Mouse (Mus musculus) ES-CJ7 (cell line): Measurements from ENCODE around the gene Msl2.
A peak's percentile ranks its signal among the peaks of the same experiment; 100 is the strongest.

Experiments used
- DNase-seq: peaks from one replicate; pipeline ENCODE4 v3.0.0; 2011; ENCODE audit warnings: low read depth, low spot score

The Msl2 gene

DNA sequence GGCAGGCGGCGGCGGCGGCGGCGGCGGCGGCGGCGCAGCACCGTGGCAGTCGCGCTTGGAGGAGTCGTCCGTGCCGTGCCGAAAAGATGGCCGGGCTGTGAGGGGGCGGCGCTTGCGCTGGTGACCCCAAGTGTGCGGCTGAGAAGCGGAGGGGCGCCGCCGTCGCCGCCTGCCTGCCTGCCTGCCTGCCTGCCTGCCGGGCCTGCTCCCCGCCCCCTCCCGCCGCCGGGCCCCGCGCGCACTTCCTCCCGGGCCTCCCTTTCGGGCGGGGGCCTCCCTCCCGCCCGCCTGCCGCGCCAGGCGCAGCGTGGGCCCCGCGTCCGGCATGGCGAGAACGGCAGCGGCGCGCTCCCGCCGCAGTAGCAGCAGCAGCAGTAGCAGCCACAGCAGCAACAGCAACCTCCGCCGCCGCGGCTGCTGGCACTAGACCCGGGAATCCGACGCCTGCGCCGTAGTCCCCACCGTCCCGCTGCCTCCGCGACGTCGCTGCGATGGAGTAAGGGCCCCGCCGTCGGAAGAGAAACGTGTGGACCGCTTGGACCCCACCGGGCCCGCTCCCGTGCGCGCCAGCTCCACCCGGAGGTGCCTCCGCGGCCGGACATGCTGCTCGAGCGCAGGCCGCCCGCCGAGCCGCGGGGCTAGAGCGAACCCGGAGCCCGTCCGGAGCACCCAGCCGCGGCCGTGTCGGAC is 576 bp downstream of the Msl2 start:
- DNase-seq = peak; percentile 55

DNA sequence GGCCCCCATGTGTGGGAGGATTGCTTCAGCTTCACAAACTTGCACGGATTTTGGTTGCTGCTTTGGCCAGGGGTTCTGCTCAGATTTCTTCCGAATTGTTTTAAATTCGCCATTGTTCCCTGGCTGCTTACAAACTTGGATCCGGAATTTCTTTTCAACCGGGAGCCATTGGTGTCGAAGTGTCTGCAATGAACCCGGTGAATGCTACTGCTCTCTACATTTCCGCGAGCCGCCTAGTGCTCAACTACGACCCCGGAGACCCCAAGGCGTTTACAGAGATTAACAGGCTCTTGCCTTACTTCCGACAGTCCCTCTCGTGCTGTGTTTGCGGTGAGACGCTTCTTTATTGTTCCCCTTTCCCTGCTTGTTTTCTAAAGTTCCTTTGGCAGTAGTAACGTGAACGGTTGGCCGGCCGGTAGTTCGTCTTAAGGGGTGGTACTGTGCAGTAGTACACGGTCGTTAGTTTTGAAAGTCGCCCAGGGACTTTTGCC is 1.2 kb downstream of the Msl2 start:
- peak; percentile 33 for DNase-seq

DNA sequence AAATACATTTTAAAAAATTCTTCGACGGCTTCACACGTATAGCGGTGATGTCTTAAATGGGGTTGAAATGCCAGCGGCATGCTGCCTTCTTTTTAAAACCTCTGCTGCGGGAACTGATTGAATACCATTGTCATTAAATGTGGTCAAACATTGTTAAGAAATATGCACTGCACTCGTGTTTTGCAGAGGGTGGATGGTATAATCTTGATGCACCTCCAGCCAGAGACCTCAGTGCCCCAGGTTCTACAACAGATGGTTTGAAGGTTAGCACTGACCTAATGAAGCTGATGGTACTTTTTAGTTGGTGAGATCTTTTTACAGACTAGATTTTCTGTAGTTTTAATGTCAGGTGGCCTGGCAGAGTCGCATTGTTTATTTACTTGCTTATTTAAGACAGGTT is 1.8 kb downstream of the Msl2 start:
- DNase-seq = no peak

DNA sequence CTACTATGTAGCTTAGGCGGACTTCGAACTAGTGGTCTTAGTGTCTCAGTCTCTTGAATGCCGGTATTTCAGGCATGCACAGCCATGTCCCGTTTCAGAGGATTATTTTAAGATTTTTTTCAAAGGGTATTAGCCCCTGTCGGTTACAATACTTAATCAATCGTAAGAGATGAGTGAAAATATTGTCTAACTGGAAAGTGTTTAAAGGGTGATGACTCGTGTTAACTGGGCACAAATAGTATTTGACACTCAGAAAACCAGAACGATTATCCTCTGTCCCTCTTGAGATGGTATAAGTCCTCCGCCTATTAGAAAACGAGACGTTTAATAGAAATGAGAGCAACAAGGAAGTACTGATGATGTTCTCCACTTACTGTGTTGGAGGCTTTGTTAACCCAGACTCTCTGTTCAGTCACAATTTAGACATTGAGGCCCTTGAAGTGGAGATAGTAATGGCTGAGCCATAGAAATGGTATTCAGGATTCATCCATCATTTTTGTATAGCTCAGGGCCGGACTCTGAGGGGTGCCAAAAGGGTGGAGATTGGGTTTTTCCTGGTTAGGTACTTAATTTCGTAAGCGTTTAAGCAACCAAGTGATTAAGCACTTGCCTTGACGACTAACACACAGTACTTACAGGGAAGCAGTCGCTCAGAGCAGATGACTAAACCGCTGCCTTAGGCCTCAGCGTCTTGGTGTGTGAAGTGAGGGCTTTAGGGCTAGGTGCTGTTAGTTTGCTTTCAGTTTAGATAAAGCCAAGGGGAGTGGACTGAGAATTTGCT is 2.4 kb downstream of the Msl2 start:
- peak; percentile 21 for DNase-seq

DNA sequence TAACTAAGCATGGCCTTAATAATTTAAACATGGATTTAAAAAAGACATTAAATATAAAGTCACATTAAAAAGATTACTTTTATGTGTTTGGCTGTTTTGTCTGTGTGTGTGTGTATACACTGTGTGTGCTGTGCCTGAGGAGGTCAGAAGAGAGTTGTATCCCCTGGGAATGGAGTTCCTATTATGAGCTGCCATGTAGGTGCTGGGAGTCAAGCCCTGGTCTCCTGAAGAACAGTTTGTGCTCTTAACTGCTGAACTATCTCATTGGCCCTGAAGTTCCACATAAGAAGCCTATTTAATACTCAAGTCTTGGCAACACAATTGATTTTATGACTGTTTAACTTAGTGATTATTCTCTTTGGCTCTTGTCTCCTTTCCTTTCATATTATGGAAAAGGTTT is 3.6 kb downstream of the Msl2 start:
- no peak for DNase-seq

DNA sequence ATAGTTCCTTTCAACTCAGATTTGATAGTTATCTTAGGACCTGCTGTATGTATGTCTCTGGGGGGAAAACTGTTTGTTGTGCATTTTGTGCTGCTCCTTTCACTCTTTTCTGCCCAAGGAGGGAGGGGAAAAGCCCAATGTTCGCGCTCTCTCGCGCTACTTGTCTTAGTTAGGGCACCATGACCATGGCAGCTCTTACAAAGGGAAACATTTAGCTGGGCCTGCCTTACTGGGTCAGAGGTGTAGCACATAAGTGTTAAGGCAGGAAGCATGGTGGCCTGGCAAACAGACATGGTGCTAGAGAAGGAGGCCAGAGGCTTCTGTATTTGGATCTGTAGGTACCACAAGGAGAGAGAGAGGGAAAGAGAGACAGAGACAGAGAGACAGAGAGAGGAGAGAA is 4.7 kb downstream of the Msl2 start:
- peak; percentile 12 for DNase-seq

DNA sequence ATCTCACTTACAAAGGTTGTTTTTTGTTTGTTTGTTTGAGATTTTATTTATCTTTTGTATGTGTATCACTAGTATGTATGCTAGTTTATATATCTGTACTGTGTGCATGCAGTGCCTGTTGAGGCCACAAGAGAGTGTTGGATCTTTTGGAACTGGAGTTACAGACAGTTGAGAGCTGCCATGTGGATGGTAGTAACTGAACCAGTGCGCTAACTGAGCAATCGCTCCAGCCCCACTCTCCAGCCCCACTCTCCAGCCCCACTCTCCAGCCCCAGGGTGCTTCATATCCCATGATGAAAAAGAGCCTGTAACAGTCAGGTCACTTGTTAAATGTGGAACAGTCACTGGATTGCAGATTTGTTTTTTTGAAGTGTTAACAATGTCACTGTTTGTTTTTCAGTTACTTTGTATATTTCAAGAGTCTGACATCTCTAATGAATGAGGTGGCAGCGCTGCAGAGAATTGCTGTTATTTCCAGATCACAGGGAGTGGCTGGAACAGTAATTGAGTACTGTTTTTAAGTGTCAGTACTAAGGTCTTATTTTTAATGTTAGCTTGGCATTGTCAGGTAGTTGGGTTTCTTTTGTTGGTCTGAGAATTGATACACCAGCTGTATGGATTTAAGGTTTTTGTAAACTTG is 6.3 kb downstream of the Msl2 start:
- DNase-seq = peak; percentile 29

DNA sequence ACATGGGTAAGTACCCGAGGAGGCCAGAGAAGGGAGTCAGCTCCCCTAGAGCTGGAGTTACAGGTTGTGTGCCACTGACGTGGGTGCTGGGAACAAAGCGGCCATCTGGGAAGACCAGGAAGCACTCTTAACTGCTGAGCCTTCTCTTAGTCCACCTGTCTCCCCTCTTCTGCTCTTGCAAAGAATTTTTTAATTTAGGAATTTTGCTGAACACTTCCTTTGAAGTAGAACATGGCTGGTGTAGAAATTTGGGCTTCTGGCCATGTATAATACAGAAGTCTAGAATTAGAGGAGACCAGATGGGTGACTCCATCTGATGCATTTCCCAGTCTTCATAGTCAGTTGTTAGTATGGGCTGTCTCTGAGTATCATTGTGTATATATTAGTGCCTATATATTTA is 9.8 kb downstream of the Msl2 start:
- no peak for DNase-seq

DNA sequence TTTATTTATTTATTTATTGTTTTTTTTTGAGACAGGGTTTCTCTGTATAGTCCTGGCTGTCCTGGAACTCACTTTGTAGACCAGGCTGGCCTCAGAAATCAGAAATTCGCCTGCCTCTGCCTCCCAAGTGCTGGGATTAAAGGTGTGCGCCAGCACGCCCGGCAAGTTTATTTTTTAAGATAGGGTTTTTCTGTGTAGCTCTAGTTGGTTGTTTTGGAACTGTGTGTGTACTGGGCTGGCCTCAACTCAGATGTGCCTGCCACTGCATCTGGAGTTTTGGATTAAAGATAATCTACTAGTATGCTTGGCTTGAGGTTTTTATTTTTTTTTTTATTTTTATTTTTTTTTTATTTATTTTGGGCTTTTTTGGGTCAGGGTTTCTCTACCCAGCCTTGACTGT is 21.5 kb downstream of the Msl2 start:
- DNase-seq = no peak

DNA sequence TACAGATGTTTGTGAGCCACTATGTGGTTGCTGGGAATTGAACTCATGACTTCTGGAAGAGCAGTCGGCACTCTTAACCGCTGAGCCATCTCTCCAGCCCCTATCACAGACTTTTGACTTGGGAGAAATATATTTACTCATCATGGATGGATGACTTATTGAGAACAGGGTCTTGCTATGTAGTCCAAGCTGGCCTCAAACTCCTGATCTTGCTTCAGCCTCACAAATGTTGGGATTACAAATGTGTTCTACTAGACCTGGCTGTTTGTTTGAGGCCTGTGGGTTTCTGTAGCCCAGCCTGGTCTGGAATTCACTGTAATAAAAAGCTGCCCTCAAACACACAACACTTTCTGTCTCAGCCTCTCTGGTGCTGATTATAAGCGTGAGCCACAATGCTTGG is 22.6 kb downstream of the Msl2 start:
- DNase-seq = no peak

DNA sequence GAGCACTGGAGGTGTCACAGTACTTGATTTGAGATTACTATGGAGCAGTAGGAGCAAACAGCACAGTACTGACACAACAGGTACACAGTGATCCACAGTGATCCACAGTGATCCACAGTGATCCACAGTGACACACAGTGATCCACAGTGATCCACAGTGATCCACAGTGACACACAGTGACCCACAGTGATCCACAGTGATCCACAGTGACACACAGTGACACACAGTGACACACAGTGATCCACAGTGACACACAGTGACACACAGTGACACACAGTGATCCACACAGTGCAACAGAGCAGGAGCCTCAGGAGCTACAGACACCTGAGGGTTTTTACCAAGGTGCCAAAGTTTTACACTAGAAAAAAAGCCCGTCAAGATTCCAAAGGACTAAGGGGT is 23.6 kb downstream of the Msl2 start:
- DNase-seq = peak; percentile 18

DNA sequence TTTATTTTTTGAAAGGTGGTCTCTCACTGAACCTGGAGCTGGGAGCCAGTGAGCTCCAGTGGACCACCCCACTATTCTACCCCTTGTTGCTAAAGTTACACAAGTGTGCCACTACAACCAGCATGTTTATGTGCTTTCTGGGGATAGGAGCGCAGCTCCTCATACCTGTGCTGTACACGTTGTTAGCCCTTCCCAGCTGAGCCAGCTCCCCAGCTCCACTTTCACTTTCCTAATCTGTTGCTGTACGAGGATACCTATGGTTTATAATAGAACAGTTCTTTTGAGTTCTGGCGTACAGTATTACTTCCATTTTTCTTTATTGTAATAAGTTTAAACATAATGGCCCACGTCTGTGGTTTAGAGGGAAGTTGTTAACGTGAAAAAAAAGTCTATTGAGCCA is 25.5 kb downstream of the Msl2 start:
- no peak for DNase-seq

DNA sequence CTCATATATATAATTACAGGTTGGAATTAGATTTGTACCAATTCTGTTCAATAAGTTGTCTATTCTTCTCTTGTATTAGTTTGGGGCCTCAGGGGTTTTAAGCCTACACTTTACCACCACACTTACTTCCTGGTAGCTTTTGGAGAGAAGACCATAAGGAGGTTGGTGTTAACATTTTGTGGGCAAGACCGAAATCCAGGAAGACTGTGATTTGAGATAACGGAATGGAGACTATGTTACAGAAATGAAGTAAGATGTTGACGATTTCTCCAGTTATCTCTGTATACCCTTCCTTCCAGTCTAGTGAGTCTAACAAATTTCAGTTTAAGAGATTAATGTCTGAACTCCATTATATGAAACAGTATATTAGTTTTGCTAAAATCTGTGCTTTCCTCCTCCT is 26.3 kb downstream of the Msl2 start:
- no peak for DNase-seq

DNA sequence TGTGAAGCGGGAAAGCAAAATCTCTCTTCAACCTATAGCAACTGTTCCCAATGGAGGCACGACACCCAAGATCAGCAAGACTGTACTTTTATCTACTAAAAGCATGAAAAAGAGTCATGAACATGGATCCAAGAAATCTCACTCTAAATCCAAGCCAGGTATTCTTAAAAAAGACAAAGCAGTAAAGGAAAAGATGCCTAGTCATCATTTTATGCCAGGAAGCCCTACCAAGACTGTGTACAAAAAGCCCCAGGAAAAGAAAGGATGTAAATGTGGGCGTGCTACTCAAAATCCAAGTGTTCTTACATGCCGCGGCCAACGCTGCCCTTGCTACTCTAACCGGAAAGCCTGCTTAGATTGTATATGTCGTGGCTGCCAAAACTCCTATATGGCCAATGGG is 27.6 kb downstream of the Msl2 start:
- no peak for DNase-seq

DNA sequence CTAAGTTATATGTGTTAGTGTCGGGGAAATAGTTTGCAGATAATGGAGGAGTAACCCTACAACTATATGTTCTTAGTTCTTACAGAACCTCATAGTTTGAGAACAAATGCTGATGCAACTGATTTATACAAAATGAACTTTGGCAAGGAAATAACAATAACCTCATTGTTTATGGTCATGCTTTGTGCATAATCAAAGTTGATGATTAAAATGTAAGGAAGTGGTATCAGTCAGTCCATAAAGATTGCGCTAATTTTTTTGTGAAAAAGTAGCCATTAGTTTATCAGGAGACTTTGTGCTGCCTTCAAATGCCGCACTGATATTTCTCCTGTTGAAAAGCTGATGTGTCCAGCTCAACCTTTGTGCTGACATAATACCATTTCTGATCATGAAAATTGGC is 28.4 kb downstream of the Msl2 start:
- DNase-seq = no peak

DNA sequence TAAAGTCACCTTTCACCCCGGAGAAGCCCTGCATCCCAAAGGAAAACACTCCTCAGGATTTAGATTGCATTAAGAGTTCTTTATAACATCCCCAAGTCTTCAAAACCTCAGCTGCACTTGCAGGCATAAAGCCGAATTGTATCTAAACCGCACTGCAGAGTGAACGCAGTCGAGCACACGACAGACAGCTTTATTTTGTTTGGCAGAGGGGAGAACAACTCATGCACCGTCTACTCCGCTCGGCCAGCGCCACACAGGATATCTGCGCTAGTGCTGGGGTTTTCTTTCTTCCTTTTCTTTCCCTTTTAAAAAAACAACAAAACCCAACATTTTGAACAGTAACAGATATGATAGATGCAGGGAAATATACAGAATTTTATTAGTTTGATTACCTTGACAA is 31.0 kb downstream of the Msl2 start:
- DNase-seq = no peak

DNA sequence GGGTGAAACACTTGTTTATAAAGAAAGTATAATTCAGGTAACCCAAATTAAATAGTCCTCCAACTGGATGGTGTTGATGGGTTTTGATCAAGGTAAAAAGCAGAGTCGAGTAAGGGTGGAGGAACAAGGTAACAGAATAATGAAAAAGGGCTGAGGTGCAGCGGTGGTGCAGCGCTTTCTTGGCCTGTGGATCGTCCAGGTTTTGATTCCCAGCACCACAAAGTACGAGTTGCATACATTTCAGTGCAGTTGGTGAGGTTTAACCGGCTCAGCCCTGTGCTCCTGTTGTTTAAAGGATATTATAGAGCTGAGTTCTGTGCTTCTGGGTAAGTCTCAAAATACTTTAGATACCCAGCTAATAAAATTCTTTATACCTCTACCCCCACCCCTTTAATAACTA is 31.8 kb downstream of the Msl2 start:
- DNase-seq = no peak

DNA sequence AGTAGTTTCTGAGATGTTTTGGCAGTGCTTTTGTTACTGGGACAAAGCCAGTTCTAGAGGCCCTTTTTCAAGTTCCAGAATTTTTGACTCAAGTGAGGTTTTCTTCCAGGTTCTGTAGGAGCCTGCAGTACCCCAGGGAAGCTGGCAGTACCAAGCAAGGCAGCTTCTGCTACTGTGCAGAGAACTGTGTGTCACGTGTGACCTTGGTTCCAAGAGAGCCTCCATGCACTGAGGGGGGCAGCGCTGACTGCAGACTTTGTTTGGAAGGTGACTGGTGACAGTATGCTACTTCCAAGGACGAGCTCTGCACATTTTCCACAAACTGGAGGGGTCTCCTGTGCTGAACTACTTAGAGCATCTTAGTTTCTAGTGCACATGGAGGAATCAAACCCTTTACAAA is 33.5 kb downstream of the Msl2 start:
- DNase-seq = no peak

DNA sequence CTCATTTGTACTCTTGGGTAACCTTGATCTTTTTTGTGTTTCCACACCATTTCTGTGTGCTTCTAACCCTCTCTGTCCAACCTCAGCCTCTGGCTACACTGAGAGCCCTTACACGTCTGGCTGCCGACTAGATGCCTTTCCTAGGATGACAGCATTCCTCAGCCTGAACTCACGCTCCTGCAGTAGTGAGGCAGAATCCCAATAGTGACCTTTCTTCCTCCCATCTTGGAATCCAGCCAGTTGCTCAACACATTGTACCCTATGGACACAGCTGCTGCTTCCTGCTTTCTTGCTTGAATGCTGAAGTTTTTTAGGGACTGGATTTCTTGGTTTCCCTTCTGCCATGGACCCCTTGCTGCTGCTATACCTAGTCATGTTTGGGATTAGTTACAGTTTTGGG is 36.1 kb downstream of the Msl2 start:
- no peak for DNase-seq

DNA sequence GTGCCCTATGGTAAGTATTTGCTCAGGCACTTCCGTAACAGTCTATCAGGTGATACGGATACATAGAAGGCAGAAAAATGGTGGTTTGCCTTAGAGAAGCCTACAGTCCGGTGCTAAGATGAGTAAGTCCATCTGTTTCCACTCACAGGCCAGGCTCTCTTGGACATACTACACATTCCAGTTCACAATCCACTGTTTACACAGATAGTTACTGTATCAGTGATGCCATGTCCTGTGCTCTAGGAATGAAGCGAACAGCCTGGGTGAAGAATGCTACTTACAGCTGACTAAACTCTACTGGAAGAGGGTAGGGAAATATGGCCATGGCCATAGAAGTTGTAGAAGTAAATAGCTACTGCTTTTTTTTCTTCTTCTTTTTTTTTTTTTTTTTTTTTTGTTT is 39.4 kb downstream of the Msl2 start:
- no peak for DNase-seq

DNA sequence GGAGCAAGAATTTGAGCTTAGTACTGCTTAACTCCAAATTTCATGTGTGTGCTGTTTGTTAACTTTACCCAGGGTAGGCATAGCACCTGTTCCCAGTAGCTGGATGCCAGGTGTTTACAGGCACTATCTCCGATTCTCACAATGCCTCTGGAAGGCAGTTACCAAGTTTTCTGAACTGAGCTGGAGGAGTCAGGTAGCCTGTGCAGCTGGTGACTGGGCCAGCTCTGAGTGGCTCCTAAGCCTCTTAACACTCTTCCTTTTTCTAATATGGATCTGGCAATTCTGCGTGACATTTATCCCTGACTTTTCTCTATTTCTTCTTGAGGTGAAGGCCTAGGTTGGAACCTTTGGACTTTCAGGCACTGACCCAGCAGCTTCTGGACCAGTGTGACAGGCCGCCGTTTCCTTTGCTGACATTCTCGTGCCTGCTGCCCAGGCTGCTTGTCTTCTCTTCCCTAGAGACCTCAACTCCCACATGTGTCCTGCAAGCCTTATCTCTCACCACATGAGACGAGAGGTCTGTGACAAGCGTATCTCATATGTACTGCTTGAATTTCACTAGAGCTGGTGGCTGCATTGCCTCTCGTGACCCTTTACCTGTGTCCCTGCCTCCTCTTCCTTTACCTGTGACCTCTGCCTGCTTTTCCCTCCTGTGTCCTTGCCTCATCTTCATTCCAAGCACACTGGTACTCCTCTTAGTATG is 40.4 kb downstream of the Msl2 start:
- no peak for DNase-seq

DNA sequence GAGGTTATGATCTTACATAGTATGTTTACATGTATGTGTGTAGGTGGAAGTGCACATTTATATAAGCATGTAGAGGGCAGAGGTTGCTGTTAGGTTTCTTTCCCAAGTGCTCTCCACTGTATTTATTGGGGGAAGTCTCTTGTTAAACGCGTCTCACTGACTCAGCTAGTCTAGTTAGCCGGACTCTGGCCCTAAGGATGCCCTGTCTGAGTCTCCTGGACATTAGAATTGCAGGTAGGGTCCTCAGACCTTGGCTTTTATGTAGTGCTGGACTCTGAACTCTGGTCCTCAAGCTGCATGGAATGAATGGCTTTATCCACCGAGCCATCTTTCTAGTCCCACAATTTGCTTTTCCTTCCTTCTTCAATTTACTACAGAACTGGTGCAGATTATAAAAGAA is 69.7 kb downstream of the Msl2 start:
- DNase-seq = no peak
